Mouse (Mus musculus): ENCODE results near the gene Six2. TPM values are rescaled to one million over a fixed set of nuclear protein-coding genes. Genes with fewer than 3 reads are reported as not detected.
"Not testable (repeated sequence)": the region's sequence is repeated elsewhere in the genome, so short reads cannot be mapped to it uniquely, and the experiment has no call there.

Six2 gene
- total RNA-seq, 2 experiments from 2014 or later = not detected

DNA sequence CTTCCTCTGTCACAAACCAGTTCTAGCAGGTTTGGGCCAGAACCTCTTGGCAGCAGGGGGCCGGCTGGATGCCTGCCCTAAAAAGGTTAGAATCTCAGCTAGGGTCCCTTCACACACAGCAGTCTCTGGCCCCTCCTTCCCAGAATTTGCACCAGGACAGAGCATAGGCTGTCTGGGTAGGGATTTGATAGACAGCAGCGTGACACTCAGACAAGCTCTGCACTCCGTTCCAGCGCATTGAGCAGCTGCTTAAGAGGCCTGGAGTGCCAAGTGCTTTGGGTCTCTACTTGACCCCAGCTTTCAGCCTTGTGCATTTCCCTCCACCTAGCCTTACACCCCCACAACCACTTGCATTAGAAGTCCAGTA lies 2.9 kb upstream of the Six2 start:
- no peak for ATAC-seq (replicated peaks; ENCODE audit: poor library complexity, severe bottlenecking)

GRCm38 (mm10) chr17:85690323-85690968 lies 2.4 kb upstream of the Six2 start:
- ATAC-seq (replicated peaks; ENCODE audit: poor library complexity, severe bottlenecking) = no peak

GRCm38 (mm10) chr17:85689807-85690319 lies 1.8 kb upstream of the Six2 start:
- ATAC-seq (replicated peaks; ENCODE audit: poor library complexity, severe bottlenecking) = no peak

DNA sequence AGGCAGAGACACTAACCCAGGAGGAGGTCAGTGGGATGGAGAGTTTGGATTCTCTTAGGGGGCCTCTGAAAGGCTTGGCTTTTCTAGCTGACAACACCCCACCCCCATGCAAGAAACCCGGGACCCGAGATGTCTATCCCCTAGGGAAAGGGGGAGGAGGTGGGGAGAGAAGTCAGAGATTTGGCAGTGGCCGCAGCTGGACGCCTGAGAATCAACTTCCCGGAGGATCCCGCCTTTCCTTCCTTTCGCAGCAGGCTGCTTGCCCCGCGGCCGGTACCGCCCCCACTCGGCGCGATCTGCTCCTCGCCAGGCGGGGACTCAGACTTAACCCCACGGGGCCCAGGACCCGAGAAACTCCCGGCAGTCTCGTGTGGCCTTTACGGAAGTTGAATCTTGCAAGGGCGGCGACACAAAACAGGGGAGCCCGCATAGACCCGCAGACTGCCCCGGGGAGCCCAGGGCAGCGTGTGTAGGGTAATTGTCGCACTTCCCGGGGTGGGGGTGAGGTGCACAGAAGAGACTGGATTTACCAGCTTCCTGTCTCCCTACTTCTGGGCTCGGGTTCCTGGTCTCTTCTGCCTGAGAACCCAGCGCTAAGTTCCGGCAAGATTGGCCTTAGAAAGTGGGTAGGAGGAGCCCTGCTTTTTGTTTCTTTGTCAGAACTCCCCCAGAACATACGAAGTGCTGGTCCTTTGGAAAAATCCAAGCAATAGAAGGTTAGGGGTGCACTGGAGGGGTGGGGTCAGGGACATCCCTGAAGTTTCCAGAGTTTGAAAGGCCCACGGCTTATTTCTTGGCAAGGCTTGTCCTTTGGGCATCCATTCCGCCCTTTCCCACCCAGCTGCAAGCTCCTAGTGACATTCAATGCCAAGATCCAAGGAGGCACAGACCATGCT lies 1.1 kb upstream of the Six2 start:
- ATAC-seq (replicated peaks; ENCODE audit: poor library complexity, severe bottlenecking) = peak; percentile 29

- ATAC-seq (replicated peaks; ENCODE audit: poor library complexity, severe bottlenecking) = 0 out of 2 replicates have a peak, but pooled peaks have one; percentile 19
These were observed 446 bp downstream of the Six2 start for GRCm38 (mm10) chr17:85687421-85688235.

DNA sequence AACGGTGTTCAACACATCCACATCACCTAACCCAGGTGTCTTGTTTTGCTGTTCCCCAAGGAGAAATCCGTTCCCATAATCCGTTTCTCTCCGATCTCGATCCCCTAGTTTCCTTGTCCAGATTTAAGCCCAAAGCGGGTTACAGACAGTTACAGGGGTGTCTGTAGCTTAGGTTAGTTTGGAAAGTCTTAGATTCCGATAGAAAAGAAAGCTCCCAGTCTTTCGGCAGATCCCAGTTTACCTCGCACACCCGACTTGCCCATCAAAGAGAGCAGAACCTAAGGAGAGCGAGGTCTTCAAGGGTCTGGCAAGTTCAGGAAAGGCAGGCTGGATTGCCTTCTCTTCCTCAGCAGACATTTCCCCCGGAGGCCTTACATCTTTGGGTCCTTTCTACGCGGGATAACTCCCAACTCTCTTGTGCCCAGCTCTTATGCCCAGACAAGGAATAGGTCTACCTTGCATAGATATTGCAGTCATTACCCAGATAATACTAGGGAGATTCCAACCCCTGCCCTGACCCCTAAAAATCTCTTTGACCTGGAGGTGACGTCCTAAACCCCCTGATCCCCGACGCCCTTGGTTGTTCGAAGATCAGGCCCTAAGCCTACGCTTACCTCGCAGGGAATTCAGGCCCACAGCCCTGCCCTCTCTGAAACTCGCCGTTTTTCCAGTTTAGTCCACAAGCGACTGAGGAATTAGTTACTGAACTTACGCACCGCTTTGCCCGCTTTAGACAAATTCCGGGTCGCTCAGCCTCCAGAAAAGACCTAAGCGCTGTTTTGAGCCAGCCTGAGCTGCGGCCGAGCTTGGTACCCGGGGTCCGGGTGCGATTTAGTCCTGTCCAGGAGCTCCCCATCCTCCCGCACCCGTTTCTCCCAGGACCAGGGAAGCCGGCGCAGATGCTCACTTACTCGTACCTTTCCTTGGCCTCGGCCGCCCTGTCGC lies 1.3 kb downstream of the Six2 start:
- ATAC-seq (replicated peaks; ENCODE audit: poor library complexity, severe bottlenecking) = no peak

DNA sequence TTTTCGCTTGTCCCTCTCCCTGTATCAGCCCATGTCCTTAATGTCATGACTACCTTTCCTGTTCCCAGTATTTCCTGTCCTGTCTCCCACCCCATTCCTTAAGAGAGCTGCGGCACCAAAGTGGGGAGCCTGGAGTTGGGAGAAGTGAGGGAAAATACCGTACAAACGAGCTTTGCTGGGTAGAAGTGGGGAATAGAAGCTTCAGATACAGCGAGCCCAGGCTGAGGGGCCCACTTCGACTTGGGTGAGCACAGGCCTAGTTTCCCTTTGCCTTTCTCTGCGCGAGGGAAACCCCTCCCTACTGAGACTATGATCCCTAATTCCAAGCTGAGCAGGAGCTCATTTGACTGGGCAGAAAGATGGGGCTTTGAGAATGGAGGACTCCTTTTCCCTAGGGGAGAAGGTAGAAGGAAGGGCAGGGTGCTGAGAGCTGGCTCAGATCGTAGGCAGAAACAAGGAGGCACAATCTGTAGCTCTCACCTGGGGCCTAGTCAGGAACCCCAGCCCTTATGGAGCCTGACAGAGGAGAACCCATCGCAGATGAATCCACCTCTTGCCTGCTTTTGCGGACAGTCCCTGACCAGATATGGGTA lies 2.3 kb downstream of the Six2 start:
- ATAC-seq (replicated peaks; ENCODE audit: poor library complexity, severe bottlenecking) = no peak

DNA sequence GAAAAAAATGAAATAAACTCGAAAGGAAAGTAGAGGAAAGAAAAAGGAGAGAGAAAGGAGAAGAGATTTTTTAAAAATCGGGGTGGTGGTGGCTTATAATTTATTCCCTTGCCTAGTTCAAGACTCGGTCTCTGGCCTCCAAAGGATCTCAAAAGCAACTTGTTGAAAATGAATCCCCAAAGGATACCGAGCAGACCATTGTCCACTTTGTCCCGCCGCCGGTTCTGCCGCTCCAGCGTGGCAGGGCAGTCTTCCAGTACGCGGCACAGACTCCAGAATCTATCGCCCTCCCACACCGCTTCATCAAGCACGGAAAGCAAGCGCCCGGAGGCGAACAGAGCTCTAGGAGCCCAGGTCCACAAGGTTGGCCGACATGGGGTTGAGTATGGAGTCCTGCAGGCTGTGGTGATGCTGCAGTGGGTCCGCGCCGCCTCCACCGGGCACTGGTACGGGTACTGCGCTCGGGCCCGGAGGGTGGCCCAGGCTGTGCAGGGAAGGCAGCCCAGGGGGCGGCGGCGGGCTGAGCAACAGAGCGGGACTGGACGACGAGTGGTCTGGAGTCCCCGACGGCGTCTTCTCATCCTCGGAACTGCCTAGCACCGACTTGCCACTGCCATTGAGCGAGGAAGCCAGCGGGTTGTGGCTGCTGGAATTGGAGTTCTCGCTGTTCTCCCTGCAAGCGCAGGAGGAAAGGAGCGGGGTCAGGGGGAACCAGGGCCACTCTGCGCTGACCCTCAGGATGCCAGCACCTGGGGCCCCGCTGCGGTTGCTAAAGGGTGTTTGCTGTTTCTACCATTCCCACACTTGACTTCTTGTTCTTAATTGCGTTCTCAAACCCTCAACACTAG lies 3.0 kb downstream of the Six2 start:
- no peak for ATAC-seq (replicated peaks; ENCODE audit: poor library complexity, severe bottlenecking)

DNA sequence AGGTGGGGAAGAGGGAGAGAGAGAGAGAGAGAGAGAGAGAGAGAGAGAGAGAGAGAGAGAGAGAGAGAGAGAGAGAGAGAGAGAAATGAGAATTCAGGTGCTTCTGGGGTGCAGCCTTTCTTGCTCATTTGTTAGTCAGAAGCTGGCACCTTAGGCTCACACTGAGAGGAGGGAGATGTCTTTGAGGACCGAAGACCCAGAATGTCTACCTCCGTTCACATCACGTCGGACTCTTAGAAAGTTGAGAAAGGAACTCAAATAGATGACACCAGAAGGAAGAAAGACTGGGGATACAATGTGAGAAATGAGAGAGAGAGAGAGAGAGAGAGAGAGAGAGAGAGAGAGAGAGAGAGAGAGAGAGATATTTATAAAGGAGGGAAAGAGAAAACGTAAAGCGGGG lies 3.6 kb downstream of the Six2 start:
- not testable (repeated sequence) for ATAC-seq (replicated peaks; ENCODE audit: poor library complexity, severe bottlenecking)

- 0 out of 2 replicates have a peak, but pooled peaks have one; percentile 15 for ATAC-seq (replicated peaks; ENCODE audit: poor library complexity, severe bottlenecking)
These were observed 4.1 kb downstream of the Six2 start for GRCm38 (mm10) chr17:85683984-85684307.

DNA sequence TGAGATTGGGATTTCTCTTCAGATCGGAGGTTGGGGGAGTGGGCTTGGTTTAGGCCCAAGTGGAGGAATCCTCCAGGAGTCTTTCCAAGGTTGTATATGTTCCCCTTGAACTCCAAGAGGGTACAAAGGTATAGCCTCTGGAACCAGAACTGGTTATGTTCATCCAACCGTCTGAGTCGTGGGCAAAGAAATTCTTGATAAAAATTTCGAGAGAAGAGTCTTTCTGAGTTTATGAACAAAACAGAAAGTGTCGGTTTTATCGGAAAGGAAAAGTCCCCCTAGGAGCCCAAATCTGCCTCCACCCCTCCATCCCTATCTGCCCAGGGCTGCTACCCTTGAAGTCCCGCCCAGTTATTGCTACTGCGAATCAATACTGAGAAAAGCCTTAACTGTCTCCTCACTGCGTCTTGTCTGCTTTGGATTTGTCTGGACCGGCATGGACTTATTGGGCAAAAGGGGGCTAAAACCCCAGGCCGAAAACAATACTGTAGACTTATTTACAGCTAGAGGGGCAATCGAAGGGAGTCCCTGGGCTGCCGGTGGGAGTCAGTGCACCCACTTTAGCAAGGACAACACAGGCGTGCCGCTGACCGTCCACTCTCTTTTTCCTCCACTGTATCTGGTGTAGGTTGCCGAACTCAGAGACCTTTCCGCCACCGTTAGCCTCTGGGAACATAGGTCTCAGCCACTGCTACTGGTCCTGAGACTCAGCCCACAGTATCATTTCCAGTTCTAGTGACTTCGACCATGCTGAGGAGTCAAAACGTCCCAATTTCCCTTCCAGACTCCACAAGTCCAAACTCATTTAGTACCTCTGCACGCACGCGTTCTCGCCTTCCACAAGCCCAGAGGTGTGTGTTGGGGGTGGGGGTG lies 4.7 kb downstream of the Six2 start:
- no peak for ATAC-seq (replicated peaks; ENCODE audit: poor library complexity, severe bottlenecking)

DNA sequence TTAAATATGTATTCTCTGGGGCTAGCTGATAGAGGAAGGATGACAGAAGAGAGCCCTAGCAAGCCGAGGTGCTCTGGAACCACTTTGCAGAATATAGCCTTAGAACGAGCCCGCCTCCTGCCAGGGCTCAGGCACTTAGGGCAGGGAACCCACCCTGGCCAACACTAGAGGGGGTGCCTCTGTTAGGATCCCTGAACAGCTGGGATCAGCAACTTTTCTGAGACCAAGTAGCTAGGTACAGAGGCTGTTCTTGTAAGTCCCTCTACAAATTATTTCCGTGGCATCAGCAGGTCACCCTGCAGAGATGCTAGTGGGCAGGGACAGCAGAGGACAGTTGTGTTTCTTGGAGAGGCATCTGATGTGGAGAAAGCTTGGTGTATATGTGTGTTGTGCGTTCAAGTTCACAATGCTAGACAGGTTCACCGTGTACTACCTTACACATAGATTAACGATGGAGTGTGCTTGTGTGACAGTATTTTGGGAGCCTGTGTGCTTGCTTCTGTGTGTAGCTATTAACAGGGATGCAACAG lies 5.8 kb downstream of the Six2 start:
- ATAC-seq (replicated peaks; ENCODE audit: poor library complexity, severe bottlenecking) = no peak

- ATAC-seq (replicated peaks; ENCODE audit: poor library complexity, severe bottlenecking) = no peak
These were observed 6.3 kb downstream of the Six2 start for GRCm38 (mm10) chr17:85681741-85682140.

GRCm38 (mm10) chr17:85680851-85681550 lies 7.1 kb downstream of the Six2 start:
- no peak for ATAC-seq (replicated peaks; ENCODE audit: poor library complexity, severe bottlenecking)

DNA sequence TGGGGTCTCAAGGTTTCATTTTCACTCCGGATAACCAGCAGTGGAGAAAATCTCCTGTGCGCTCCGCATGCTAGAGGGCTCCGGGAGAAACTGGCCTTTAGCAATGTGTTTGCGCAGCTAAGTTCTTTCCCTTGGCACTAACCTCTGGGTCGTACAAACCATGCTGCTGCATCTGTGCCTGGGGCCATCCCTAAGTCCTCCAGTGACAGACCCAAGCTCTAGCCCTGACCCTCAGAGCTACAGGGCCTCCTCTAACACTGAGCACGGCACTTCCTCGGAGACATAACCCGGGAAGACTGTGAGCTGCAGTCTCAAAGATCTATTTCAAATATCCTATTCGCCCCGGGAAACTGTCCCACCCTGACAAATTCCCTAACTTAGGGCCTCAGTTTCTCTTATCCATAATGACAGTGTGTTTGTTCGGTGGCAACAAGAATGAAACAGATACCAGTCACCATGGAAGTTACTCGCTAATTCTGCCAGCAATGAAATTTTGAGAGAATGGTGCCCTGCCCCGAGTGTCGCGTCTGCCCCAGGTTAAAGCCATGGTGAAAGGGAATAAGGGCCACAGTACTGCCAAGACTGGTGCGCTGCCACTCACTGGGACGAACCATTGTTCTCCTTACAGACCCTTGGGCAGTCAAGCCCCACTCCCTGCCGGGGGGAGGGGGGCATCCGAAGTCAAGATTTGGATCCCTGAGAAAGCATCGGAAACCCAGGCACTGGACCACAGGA lies 7.8 kb downstream of the Six2 start:
- no peak for ATAC-seq (replicated peaks; ENCODE audit: poor library complexity, severe bottlenecking)

- ATAC-seq (replicated peaks; ENCODE audit: poor library complexity, severe bottlenecking) = peak; percentile 49; the same call in 1 of the 2 replicates
These were observed 8.4 kb downstream of the Six2 start for GRCm38 (mm10) chr17:85679651-85680050.

All from granulocyte monocyte progenitor cell, adult 5-6 weeks (primary cell).